Mouse (Mus musculus) heart, adult 2 months (tissue): ENCODE data around the gene Pgap3. TPM values are rescaled to one million over a fixed set of nuclear protein-coding genes. Genes with fewer than 3 reads are reported as not detected.

Source experiments
- DNase-seq, 2 experiments: peaks; one replicate each; pipeline ENCODE4 v3.0.0; 2021
- H3K27ac ChIP-seq: fragments of 200-600 bp; 2 replicates; pipeline ENCODE4 v1.8.1; 2022
- H3K27me3 ChIP-seq: fragments of 200-500 bp; 2 replicates; pipeline ENCODE4 v1.6.1; 2012; ENCODE audit warnings: mild to moderate bottlenecking, low read length, inconsistent platforms, mixed read lengths; ENCODE audit not compliant: control insufficient read depth, insufficient read depth
- H3K36me3 ChIP-seq: fragments of 200-500 bp; 2 replicates; pipeline ENCODE4 v1.6.1; 2012; ENCODE audit warnings: low read length, inconsistent platforms; ENCODE audit not compliant: control insufficient read depth, insufficient read depth
- H3K4me1 ChIP-seq: fragments of 200-500 bp; 2 replicates; pipeline ENCODE4 v1.6.1; 2011; ENCODE audit warnings: low read length; ENCODE audit not compliant: control insufficient read depth, insufficient read depth
- H3K4me3 ChIP-seq: fragments of 200-600 bp; 2 replicates; pipeline ENCODE4 v1.8.1; 2022
- H3K79me2 ChIP-seq: fragments of 200-500 bp; replicated peaks from 2 replicates; pipeline ENCODE4 v1.6.1; 2012; ENCODE audit warnings: mild to moderate bottlenecking, inconsistent platforms, low read length, moderate library complexity, mixed read lengths; ENCODE audit not compliant: control insufficient read depth, insufficient read depth
- H3K9ac ChIP-seq: fragments of 200-500 bp; 2 replicates; pipeline ENCODE4 v1.6.1; 2012; ENCODE audit warnings: low read depth, mild to moderate bottlenecking, control low read depth, inconsistent platforms, low read length, mixed read lengths
- CTCF ChIP-seq: fragments of 200-600 bp; IDR thresholded peaks from 2 replicates; pipeline ENCODE4 v1.8.1; 2022; ENCODE audit warnings: antibody characterized with exemption, mild to moderate bottlenecking, moderate library complexity
- EP300 ChIP-seq: fragments of 200-500 bp; IDR thresholded peaks from 2 replicates; pipeline ENCODE4 v1.6.1; 2011; ENCODE audit warnings: low read depth, low read length, control low read depth; ENCODE audit not compliant: insufficient read depth
- POLR2A ChIP-seq: fragments of 200-500 bp; IDR thresholded peaks from 2 replicates; pipeline ENCODE4 v1.6.1; 2011; ENCODE audit warnings: mild to moderate bottlenecking, low read depth, low read length, control low read depth; ENCODE audit not compliant: insufficient read depth
- WGBS: fragments of 180-500 bp; shearing (Covaris S2); methylation state at CpG from one replicate; pipeline ENCODE4 v1.1.7; 2018; 5-methylcytosine and 5-hydroxymethylcytosine counted together
- intact Hi-C: fragments of 180-260 bp; cut with DNase I; formaldehyde crosslinking; loops from one replicate; pipeline ENCODE4 v1.15.1; 2025
- long read RNA-seq: library from polyadenylated mRNA; stranded (forward); transcript quantifications from one replicate; pipeline ENCODE4 v2.0.0, GENCODE M21; 2021
- polyA plus RNA-seq: library from polyadenylated mRNA; depleted of rRNA; stranded (reverse); fragments of >200 nt; gene quantifications from 2 replicates; pipeline ENCODE4 v1.2.3, GENCODE M21; 2012; rRNA removed
- total RNA-seq, 2 experiments: library from RNA; stranded (reverse); gene quantifications; 2 replicates each; pipeline ENCODE4 v1.2.3; 2021

The Pgap3 gene
- total RNA-seq: 1 to 10 TPM; 7.7 to 8.5 TPM
- polyA plus RNA-seq: 18.8 and 21.1 TPM in 2 replicates
- long read RNA-seq, transcript Pgap3-202 (8 exons, 2,419 nt): major isoform, 5 of 7 reads
- long read RNA-seq, partial matches to known transcripts: 2 of 7 reads
- long read RNA-seq, other reads (novel, unspliced or antisense): 0 of 7 reads

DNA sequence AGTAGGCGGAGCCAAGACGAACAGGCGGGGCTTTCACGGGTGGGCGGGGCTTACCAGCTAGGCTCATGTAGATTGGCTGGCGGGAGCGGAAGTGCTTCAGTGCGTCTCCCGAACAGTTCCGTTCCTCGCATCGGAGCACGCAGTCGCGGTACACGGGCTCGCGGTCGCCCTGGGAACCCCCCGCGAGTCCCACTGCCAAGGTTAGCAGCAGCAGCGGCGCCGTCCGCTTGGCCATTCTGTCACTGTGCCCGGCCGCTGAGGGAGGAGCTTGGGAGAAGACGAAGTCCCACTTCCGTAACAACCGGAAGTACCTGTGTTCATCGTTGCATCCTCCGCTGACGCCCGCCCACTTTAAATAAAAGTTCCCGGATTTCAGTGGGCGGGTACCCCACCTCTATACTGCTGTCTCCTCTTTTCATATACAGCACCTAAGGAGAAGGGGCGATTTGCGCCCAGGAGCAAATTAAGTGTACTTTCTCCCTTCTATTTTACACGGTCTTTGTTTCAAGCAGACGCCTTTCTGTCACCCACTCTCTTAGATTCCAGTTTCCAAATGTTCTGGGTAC lies at the start of gene Pgap3:
Gene Pgap3, minus strand, starts transcription at position 330 of the 566 bp plus-strand sequence.
- peak within 1 kb of the TSS; percentile 93 for H3K4me3 ChIP-seq
- no peaks in the 10 kb centered on the region for H3K27me3 ChIP-seq
- WGBS: under 1% methylated on average over 40 of the region's 40 CpGs
- peak within 1 kb of the TSS; percentile 93 for H3K27ac ChIP-seq
- H3K9ac ChIP-seq: peak within 1 kb of the TSS; percentile 87
- H3K79me2 ChIP-seq: no peaks in the 10 kb centered on the region
- intact Hi-C loops: no loop called here
- peaks cover 6% of the 10 kb centered on the region for H3K4me1 ChIP-seq
- H3K36me3 ChIP-seq: no peaks in the 10 kb centered on the region
- TF ChIP-seq POLR2A (peak; percentile 53), EP300 (0 out of 2 replicates have a peak, but pooled peaks have one; percentile 18), CTCF (no peak)
- DNase-seq: peak; percentile 90 to 91

DNA sequence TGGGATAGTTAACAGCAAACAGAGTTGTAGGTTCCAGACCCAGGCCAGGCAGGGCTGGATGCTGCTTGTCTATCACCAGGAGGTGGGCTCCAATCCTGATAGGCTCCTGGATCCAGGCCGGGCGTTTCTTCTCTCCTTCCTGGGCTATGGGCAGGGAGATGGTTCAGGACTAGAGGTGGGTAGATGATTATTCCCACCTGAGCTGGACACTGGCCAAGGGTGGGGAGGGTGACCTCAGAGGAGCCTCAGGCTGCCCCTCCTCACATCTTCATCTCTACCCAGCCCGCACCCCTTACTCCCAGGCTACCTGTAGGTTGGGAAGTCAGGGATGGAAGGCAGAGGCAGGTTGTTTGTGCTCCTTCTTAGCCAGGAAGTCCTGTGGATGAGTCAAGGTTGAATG lies 49.1 kb upstream of the Pgap3 start:
- Histone ChIP-seq H3K4me3 (no peak overlapping the region), H3K79me2 (no peaks in the 10 kb centered on the region), H3K36me3 (no peaks in the 10 kb centered on the region), H3K4me1 (no peaks in the 10 kb centered on the region), H3K27ac (no peak overlapping the region), H3K9ac (no peak overlapping the region), H3K27me3 (no peaks in the 10 kb centered on the region; the same call in 1 of the 2 replicates)
- WGBS: 91% methylated on average over 3 of the region's 3 CpGs
- TF ChIP-seq CTCF (no peak), EP300 (no peak), POLR2A (no peak)
- intact Hi-C loops: no loop called here
- no peak for DNase-seq

DNA sequence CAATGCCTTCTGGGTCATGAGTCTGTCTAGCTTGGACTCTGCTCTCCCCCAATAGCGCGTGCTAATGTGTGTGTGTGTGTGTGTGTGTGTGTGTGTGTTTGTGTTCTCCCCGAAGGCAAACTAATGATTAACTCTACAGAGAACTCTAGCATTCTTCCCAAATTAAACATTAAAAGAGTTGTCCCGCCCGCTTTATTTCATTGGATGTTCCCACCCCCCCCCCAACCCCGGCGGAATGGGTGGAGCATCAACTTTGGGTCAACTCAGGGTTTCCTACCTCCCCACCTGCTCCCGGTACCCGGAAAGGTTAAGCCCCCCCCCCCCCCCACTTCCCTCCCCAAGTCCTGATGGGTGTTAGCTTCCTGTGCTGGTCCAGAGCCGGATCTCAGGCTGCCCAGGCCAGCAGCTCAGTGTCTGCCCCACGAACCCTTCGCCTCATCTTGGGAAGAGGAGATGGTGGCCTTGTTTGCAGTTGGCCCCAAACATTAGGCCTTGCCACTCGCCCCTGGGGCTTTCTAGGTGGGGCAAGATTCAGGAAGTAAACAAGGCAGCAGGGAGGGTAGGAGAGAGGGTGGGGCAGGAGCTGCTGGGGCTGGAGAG lies 48.0 kb upstream of the Pgap3 start:
- Histone ChIP-seq H3K4me1 (no peaks in the 10 kb centered on the region), H3K9ac (no peak overlapping the region), H3K36me3 (no peaks in the 10 kb centered on the region), H3K79me2 (no peaks in the 10 kb centered on the region), H3K27me3 (no peaks in the 10 kb centered on the region; the same call in 1 of the 2 replicates), H3K4me3 (no peak overlapping the region), H3K27ac (0 out of 2 replicates have a peak overlapping the region, but pooled peaks have one; percentile 31)
- no peak for TF ChIP-seq POLR2A
- DNase-seq: no peak
- 53% methylated on average over 13 of the region's 13 CpGs for WGBS
- intact Hi-C loops: no loop called here

DNA sequence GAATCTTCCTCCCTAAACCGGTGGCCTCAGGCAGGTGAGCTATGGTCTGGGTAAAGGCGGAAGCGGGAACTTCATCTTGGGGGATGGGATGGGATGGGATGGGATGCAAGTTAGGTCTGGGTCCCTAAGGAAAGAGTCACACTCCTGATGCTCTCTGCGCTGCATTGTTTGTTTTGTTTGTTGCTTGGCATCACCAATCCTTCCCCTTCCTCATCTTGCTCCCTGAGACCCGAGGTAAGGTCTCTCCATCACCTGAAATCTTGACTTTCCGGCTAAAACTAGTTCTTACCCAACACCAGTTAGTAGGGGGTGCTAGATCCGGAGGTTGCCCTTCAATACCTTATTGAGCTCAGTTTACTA lies 47.2 kb upstream of the Pgap3 start:
- Histone ChIP-seq H3K36me3 (no peaks in the 10 kb centered on the region), H3K27me3 (no peaks in the 10 kb centered on the region; the same call in 1 of the 2 replicates), H3K4me1 (no peaks in the 10 kb centered on the region), H3K27ac (no peak overlapping the region), H3K4me3 (no peak overlapping the region), H3K9ac (no peak overlapping the region), H3K79me2 (no peaks in the 10 kb centered on the region)
- DNase-seq: no peak
- 30% methylated on average over 7 of the region's 7 CpGs for WGBS
- TF ChIP-seq CTCF (no peak), POLR2A (no peak), EP300 (no peak)
- intact Hi-C loops: no loop called here

DNA sequence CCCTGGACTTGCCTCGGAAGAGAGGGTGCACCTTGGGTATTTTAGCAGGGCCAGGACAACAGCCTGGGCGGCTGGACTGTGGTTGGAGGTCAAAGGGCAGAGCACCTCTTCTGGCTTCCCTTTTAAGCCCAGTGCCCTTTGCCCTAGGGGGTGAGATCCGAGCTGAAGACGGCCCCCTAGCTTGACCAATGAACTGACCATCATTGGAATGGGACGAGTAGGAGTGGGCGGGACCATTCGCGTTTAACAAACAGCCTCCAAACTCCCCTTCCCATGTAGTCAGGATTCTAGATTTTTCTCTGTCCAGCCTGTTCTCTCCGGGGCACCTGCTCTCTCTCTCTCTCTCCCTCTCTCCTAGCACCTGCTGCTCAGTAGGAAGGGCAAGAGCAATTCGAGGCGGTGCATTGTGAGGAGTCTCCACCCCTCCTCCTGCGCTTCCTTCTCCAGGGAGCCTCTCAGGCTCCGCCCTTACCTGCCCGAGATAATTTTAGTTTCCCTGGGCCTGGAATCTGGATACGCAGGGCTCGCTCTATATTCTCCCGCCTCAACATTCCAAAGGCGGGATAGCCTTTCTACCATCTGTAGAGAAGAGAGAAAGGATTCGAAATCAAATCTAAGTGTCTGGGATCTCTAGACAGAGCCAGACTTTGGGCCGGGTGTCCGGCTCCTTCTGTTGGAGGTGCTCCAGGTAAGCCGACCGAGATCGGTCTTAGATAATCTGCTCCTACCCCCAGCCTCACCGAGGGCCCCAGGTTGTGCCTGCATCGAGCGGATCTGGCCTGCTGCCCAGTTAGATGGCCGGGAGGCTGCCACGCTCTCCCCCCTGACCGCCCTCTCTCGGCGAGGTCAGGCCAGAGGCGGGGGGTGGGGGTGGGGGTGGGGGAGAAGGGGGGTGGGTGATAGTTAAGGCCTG lies 46.5 kb upstream of the Pgap3 start:
- intact Hi-C loops: no loop called here
- Histone ChIP-seq H3K9ac (no peak overlapping the region), H3K4me3 (no peak overlapping the region), H3K27ac (no peak overlapping the region), H3K27me3 (no peaks in the 10 kb centered on the region; the same call in 1 of the 2 replicates), H3K79me2 (no peaks in the 10 kb centered on the region), H3K36me3 (no peaks in the 10 kb centered on the region), H3K4me1 (no peaks in the 10 kb centered on the region)
- no peak for DNase-seq
- 7% methylated on average over 33 of the region's 33 CpGs for WGBS
- TF ChIP-seq EP300 (no peak), CTCF (no peak), POLR2A (no peak)

DNA sequence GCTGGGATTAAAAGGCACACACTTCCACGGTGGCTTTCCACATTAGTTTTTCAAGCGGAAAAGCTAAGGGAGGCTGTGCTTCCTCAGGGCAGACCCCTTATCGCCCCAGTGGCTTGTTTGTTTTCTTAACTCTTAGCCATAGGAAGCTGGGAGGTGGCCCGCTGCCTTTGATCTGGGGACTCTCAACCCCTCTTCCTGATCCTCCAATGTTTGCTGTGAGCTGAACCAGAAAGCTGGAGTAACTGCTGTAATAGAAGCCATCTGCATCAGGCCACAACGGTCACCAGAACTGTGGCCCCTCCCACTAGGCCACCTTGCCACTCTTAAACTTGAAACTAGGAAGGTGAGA lies 45.9 kb upstream of the Pgap3 start, which contains the start of gene Grb7:
Gene Grb7, plus strand, starts transcription at position 182 of the 349 bp plus-strand sequence.
- H3K4me1 ChIP-seq: no peaks in the 10 kb centered on the region
- H3K4me3 ChIP-seq: no peak within 1 kb of the TSS
- no peaks in the 10 kb centered on the region for H3K36me3 ChIP-seq
- intact Hi-C loops: no loop called here
- DNase-seq: no peak
- no peaks in the 10 kb centered on the region; the same call in 1 of the 2 replicates for H3K27me3 ChIP-seq
- 37% methylated on average over 5 of the region's 5 CpGs for WGBS
- no peak within 1 kb of the TSS for H3K27ac ChIP-seq
- no peaks in the 10 kb centered on the region for H3K79me2 ChIP-seq
- TF ChIP-seq POLR2A: no peak
- TF ChIP-seq EP300: no peak
- TF ChIP-seq CTCF: no peak
- no peak within 1 kb of the TSS for H3K9ac ChIP-seq
